Mouse (Mus musculus): ENCODE results near the gene Agap2. TPM values are rescaled to one million over a fixed set of nuclear protein-coding genes. Genes with fewer than 3 reads are reported as not detected.

Gene Agap2
- 26.3 and 51.9 TPM in 2 replicates for polyA plus RNA-seq (2012; ENCODE audit: low replicate concordance)

GRCm38 (mm10) chr10:127075080-127075479 lies at the start of gene Agap2:
TSS of gene Agap2 (plus strand) at chr10:127075284.

GRCm38 (mm10) chr10:127030336-127031296 lies 44.5 kb upstream of the Agap2 start, which contains the start of gene Tsfm:
TSS of gene Tsfm (minus strand) at chr10:127030840.

GRCm38 (mm10) chr10:127041274-127041766 lies 33.8 kb upstream of the Agap2 start, which contains the start of the genes Mettl1 and Eef1akmt3:
TSS of gene Mettl1 (plus strand) at chr10:127041414.
TSS of gene Eef1akmt3 (minus strand) at chr10:127041513.

GRCm38 (mm10) chr10:127047954-127048353 lies 27.1 kb upstream of the Agap2 start, which contains the start of gene Cyp27b1:
TSS of gene Cyp27b1 (plus strand) at chr10:127048250.

GRCm38 (mm10) chr10:127059968-127060916 lies 14.8 kb upstream of the Agap2 start, which contains the start of gene March9:
TSS of gene March9 (minus strand) at chr10:127060184.

GRCm38 (mm10) chr10:127063239-127063872 lies 11.7 kb upstream of the Agap2 start, which contains the start of gene Cdk4:
TSS of gene Cdk4 (plus strand) at chr10:127063534.

DNA sequence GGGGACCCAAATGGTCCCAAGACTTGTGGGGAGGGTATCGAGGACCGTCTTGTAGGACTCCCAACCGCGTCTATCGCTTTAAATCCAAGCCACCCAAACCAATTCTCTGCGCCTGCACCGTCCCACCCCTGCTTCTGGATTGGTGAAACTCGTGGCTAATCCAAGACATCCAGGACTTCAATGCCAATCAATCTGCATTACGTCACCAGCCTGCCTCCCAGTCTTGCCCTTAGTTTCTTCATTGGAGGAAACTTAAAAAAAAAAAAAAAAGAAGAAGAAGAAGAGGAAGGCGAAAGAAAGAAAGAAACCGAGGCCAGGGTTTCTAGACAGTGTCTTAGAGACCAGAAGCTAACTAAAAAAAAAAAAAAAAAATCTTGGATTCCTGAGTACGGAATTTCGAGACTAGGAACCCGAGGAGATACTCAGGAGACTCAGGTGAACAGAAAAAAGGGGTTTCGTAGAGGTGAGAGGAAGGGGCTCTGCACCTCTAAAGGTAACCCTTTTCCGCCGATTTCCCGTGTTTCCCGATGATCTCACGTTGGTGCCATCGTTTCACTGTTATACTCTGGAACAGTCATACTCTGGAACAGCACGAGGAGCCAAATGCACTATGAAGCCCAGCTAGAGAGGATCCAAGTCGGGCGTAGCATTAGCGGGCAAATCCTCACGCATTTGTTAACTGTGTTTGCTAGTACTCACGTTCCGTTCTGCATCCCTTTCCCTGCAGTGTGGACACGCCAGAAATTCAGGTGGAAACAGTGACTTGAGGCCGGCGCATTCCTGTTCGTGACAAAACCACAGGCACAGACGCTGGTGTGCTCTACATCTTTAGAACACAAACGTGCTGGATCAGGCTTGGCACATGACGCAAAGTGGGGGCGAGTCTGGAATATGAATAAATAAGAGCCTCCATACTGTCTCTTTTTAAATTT lies 4.6 kb upstream of the Agap2 start, which contains the start of gene Tspan31:
Tspan31 (minus strand) TSS at position 75 of the 932 bp plus-strand sequence.

GRCm38 (mm10) chr10:127121066-127121477 lies 46.0 kb downstream of the Agap2 start, which contains the start of gene Os9:
TSS of gene Os9 (minus strand) at chr10:127121131.

Other genes starting within 250 kb of the Agap2 start
- gene Atp23, start 173.9 kb upstream of the Agap2 start, polyA plus RNA-seq (2012; ENCODE audit: low replicate concordance) = 7.7 and 11.9 TPM in 2 replicates
- gene Ctdsp2, start 96.6 kb upstream of the Agap2 start, polyA plus RNA-seq (2012; ENCODE audit: low replicate concordance) = 54.0 and 101 TPM in 2 replicates
- 0.24 and 0.36 TPM in 2 replicates for gene Avil, start 74.6 kb upstream of the Agap2 start, polyA plus RNA-seq (2012; ENCODE audit: low replicate concordance)
- gene Tsfm, start 44.4 kb upstream of the Agap2 start, polyA plus RNA-seq (2012; ENCODE audit: low replicate concordance) = 75.8 and 81.5 TPM in 2 replicates
- 10.1 and 35.2 TPM in 2 replicates for gene Mettl1, start 33.9 kb upstream of the Agap2 start, polyA plus RNA-seq (2012; ENCODE audit: low replicate concordance)
- gene Eef1akmt3, start 33.8 kb upstream of the Agap2 start, polyA plus RNA-seq (2012; ENCODE audit: low replicate concordance) = 0.23 and 0.30 TPM in 2 replicates
- gene Cyp27b1, start 27.0 kb upstream of the Agap2 start, polyA plus RNA-seq (2012; ENCODE audit: low replicate concordance) = not detected in 2 replicates
- 1.2 and 3.2 TPM in 2 replicates for gene March9, start 15.1 kb upstream of the Agap2 start, polyA plus RNA-seq (2012; ENCODE audit: low replicate concordance)
- 1,058 and 1,859 TPM in 2 replicates for gene Cdk4, start 11.8 kb upstream of the Agap2 start, polyA plus RNA-seq (2012; ENCODE audit: low replicate concordance)
- gene Tspan31, start 5.0 kb upstream of the Agap2 start, polyA plus RNA-seq (2012; ENCODE audit: low replicate concordance) = 19.4 and 24.4 TPM in 2 replicates
- gene Os9, start 45.8 kb downstream of the Agap2 start, polyA plus RNA-seq (2012; ENCODE audit: low replicate concordance) = 127 and 168 TPM in 2 replicates
- gene B4galnt1, start 89.9 kb downstream of the Agap2 start, polyA plus RNA-seq (2012; ENCODE audit: low replicate concordance) = 119 and 242 TPM in 2 replicates
- gene Slc26a10, start 105.4 kb downstream of the Agap2 start, polyA plus RNA-seq (2012; ENCODE audit: low replicate concordance) = 0.11 and 0.35 TPM in 2 replicates
- gene Arhgef25, start 114.8 kb downstream of the Agap2 start, polyA plus RNA-seq (2012; ENCODE audit: low replicate concordance) = 26.0 and 48.2 TPM in 2 replicates
- gene Dtx3, start 120.4 kb downstream of the Agap2 start, polyA plus RNA-seq (2012; ENCODE audit: low replicate concordance) = 180 and 400 TPM in 2 replicates
- gene Pip4k2c, start 136.3 kb downstream of the Agap2 start, polyA plus RNA-seq (2012; ENCODE audit: low replicate concordance) = 42.0 and 97.1 TPM in 2 replicates
- gene Kif5a, start 188.1 kb downstream of the Agap2 start, polyA plus RNA-seq (2012; ENCODE audit: low replicate concordance) = 0.28 and 0.67 TPM in 2 replicates
- 141 and 189 TPM in 2 replicates for gene Dctn2, start 191.1 kb downstream of the Agap2 start, polyA plus RNA-seq (2012; ENCODE audit: low replicate concordance)
- gene Mbd6, start 213.7 kb downstream of the Agap2 start, polyA plus RNA-seq (2012; ENCODE audit: low replicate concordance) = 482 and 702 TPM in 2 replicates
- 21.6 and 105 TPM in 2 replicates for gene Mars, start 236.5 kb downstream of the Agap2 start, polyA plus RNA-seq (2012; ENCODE audit: low replicate concordance)
- gene Arhgap9, start 246.7 kb downstream of the Agap2 start, polyA plus RNA-seq (2012; ENCODE audit: low replicate concordance) = 11.2 and 19.8 TPM in 2 replicates